Mouse (Mus musculus) ZHBTc4 (cell line): ENCODE results near the gene Dolpp1.
A peak's percentile ranks its signal among the peaks of the same experiment; 100 is the strongest.

Experiments used
- DNase-seq: peaks from one replicate; pipeline ENCODE4 v3.0.0-alpha.2; 2011; ENCODE audit warnings: low read depth, low spot score

Gene Dolpp1

GRCm38 (mm10) chr2:30377721-30378120 lies 14.3 kb upstream of the Dolpp1 start:
- no peak for DNase-seq

- no peak for DNase-seq
Measured at GRCm38 (mm10) chr2:30379307-30379706, 12.7 kb upstream of the Dolpp1 start.

DNA sequence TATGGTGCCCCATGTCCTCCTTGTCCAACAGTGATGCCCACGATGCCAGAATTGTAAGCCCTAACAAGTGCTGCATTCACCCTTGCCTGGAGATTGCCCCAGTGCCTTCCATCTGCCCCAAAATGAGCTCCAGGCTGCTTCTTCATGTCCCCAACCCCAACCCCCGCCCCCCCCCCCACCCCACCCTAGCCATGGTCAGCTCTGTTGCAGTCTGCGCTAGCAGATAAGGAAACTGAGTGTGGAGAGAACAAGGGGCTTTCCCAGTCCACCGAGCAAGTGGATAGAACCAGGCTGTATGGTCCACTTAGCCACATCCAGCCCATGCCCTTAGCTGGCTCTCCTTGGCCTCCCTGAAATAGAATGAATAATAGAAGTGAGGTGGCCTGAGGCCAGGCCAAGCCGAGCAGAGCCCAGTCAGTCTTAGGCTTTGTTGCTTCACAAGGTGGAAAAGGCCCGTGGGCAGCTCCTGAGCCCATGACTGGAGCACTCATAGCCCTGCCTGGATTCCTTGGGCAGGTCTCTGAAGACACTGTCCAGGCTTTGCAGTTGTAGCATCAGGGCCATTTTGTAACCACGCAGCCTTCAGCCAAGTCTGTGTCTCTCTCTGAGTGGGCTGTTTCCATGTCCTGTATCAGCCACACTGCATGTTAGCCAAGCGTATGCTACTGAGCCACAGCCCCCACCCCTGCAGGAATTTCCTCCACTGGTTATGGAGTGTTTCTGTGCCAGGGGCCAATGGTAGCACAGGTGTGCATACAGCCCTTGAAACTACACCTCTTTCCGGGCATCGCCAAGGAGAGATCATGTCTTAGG lies 11.3 kb upstream of the Dolpp1 start:
- no peak for DNase-seq

DNA sequence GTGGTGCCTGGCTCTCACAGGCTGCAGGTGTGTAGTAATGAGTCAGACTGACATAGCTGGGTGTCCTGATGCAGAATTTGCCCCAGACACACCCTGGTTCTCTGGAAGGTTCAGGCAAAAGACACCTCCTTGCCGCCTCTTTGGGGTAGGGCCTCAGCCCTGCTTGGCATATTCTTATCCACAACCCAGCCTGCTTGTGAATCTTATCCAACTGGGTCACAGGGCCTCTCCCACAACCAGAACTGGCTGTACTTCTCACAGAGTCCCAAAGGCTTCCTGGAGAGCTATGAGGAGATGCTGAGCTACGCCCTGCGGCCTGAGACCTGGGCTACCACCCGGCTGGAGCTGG lies 10.7 kb upstream of the Dolpp1 start:
- no peak for DNase-seq

GRCm38 (mm10) chr2:30384814-30385213 lies 7.2 kb upstream of the Dolpp1 start:
- DNase-seq = no peak

- no peak for DNase-seq
Measured at GRCm38 (mm10) chr2:30385591-30385990, 6.5 kb upstream of the Dolpp1 start.

DNA sequence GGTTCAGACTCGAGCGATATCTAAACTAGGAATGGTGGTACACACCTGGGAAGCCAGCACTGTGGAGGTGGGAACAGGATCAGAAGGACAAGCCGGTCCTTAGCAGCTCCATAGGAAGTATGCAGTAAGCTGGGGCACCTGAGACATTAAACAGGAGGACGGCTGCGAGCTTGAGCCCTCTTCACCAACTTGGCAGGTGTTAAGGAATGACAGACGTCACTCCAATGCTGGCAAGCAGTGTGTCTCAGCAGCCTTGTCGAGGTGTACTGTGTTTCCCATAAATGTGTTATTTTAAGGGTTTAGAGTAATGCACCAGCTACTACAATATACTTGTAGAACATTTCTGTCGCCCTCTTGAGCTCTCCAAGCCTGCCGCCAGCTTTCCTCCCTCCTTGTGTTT lies 5.1 kb upstream of the Dolpp1 start:
- DNase-seq = no peak

- DNase-seq = peak; percentile 56
Measured at GRCm38 (mm10) chr2:30389000-30389399, 3.1 kb upstream of the Dolpp1 start.

- DNase-seq = peak; percentile 93
Measured at GRCm38 (mm10) chr2:30392577-30393369, 719 bp downstream of the Dolpp1 start.

- DNase-seq = no peak
Measured at GRCm38 (mm10) chr2:30393370-30393656, 1.3 kb downstream of the Dolpp1 start.

GRCm38 (mm10) chr2:30395757-30396156 lies 3.7 kb downstream of the Dolpp1 start:
- no peak for DNase-seq

DNA sequence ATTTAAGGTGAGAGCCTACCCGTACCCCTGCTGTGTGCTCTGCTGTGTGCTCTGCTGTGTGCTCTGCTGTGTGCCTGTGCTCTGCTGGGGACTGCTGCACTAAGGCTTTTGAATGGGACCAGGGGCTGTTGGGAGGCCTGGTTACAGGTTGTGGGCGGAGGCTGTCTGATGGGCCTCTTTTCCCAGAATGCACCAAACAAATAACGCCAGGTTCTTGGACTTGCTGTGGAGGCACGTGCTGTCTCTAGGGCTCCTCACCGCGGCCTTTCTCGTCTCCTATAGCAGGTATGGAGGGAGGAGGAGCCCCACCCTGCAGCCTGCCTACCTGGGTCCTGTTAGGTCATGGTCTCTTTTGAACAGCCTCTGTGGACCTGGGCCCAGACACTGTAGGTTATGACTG lies 4.2 kb downstream of the Dolpp1 start:
- DNase-seq = peak; percentile 66

- DNase-seq = no peak
Measured at GRCm38 (mm10) chr2:30397986-30398512, 6.0 kb downstream of the Dolpp1 start.

GRCm38 (mm10) chr2:30399191-30400171 lies 7.4 kb downstream of the Dolpp1 start:
- DNase-seq = peak; percentile 80

GRCm38 (mm10) chr2:30401581-30401980 lies 9.5 kb downstream of the Dolpp1 start:
- no peak for DNase-seq

DNA sequence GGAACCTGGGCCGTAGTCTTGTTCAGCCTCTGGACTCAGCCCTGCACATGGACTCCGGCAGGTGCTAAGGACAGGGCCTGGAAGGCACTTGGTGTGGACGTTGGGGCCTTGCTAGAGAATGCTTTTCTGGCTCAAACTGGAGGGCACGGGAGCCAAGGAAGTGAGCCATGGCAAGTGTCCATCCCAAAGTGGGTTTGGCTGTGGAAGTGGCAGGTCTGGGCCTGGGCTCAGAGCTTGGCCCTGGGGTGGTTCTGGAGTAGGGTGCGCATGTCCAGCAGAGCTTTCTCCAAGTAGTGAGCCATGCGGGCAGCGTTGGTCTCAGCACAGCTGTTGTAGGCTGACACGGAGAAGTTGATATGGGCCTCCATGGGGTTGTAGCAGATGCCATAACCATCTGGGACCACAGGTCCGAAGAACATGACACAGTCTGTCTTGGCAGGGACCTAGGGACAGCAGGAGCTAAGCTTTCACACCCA lies 10.3 kb downstream of the Dolpp1 start:
- no peak for DNase-seq

- DNase-seq = no peak
Measured at GRCm38 (mm10) chr2:30402843-30403242, 10.8 kb downstream of the Dolpp1 start.

DNA sequence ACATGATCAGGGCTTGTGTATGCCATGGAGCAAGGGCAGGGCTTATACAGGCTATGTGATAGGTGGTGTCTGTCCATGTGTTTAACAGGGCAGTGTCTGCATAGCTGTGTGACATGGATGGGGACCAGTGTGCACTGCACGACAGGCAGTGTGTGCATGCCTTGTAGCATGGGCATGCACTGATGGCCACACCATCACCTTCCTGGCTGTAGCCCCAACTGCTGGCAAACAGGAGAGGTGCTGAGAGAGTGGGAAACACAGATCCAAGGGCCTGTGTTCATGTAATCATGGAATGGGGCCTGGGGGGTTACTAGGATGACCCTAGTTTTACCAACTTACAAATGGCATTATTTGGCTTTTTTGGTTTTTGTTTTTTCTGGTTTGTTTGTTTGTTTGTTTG lies 11.8 kb downstream of the Dolpp1 start:
- DNase-seq = no peak

DNA sequence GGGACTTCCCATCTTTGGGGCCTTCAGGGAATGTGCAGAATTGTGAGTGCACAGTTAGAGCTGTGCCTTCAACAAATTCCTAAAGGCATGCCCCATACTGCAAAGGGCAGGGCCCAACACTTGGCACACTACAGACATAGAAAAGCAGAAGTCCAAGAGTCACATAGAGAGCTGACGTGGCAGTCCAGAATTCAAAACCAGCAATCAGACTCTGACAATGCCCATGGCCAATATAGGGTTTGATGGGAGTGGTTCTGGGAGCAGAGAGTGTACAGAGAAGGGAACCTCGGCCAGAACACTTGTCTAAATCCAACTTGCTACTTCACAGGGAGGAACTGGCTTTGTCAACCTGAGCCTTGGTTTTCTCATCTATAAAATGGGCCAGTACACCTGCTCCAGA lies 15.2 kb downstream of the Dolpp1 start:
- no peak for DNase-seq

DNA sequence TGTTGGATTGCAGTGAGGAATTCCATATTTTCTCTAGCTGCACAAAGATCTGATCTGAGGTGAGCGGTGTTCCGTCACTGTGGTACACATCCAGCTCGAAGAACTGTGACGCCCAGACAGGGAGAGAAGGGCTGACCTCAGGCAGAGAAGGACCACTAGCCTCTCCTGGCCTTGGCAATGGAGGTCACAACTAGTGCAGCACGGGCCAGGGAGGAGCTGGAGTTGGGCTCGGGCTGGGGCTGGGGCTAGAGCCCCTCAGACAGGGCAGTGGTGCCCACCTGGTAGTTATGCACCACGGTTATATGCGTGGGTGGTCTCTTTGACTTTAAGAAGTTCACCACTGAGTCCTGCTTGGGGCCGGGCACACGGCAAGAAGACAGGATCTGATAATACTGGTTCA lies 15.7 kb downstream of the Dolpp1 start:
- no peak for DNase-seq

DNA sequence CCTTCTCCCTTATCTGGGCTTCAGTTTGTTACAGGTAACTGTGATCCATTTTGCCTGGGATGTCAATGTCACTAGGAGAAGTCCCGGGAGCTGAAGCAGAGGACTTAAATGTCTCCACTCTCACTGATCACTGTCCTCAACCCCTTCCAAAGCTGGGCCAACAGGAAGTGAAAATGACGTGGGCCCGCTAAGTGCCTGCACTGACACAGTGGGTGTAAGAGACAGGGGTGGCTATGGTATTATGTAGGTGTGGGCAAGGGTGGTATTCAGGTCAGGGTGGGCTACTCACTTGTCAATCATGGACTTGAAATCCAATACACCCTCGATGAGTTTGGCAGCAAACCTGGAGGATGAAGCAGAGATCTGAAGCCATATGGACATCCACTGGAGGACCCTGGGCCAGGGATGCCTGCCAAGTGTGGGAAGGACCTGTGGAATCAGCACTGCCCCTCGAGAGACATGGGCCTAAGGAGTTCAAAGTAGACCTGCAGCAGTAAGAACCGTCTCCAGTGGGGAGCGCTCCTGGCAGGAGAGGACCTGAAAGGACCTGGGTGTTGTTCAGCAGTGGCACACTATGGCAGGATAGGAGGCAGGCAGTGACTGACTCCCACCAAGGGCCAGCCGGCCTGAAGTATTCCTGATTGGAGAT lies 16.5 kb downstream of the Dolpp1 start:
- no peak for DNase-seq
